Mouse (Mus musculus): Measurements from ENCODE around the gene Apold1.

DNA sequence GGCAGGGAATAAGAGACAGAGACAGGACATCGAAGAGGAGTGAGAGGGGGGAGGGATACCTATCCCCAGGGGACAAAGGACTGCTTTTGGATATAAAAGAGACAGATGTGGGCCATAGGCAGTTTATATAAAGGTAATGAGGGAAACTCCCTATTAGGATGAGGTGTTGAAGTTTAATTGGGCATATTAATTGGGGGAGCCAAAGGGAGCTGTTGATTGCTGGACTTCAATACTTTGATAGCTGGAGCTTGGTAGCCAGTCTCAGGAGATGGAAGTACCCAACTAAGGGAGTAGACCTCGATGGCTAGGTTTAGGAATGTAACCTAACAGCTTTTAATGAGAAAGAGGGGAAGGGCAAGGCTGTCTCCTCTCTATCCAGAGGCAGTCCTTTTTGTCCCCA is 17.6 kb upstream of the Apold1 start:
- no peak for TF ChIP-seq EP300 (IDR thresholded peaks at IDR 0.05)
- TF ChIP-seq CTCF (IDR thresholded peaks at IDR 0.05): no peak

Measured in lung, postnatal 0 days (tissue).